Mouse (Mus musculus): ENCODE data around the gene Josd1. TPM values are rescaled to one million over a fixed set of nuclear protein-coding genes. Genes with fewer than 3 reads are reported as not detected.

The Josd1 gene
- polyA plus RNA-seq, 1 experiment from 2014 or later, result 22.3 TPM

Other genes with a start within 250 kb of the Josd1 start
- 54.0 and 70.2 TPM in 2 replicates for gene Csnk1e, start 232.4 kb downstream of the Josd1 start, polyA plus RNA-seq (2015; fragmentation: Nextera tagmentation; extraction: Ambion mirVana)
- 0.22 and 0.44 TPM in 2 replicates for gene Kcnj4, start 182.7 kb downstream of the Josd1 start, polyA plus RNA-seq (2015; fragmentation: Nextera tagmentation; extraction: Ambion mirVana)
- 69.2 and 69.8 TPM in 2 replicates for gene Kdelr3, start 171.5 kb downstream of the Josd1 start, polyA plus RNA-seq (2015; fragmentation: Nextera tagmentation; extraction: Ambion mirVana)
- 30.8 and 30.9 TPM in 2 replicates for gene Ddx17, start 141.2 kb downstream of the Josd1 start, polyA plus RNA-seq (2015; fragmentation: Nextera tagmentation; extraction: Ambion mirVana)
- gene Dmc1, start 82.8 kb downstream of the Josd1 start, polyA plus RNA-seq (2015; fragmentation: Nextera tagmentation; extraction: Ambion mirVana), result 1.3 and 1.4 TPM in 2 replicates
- gene Fam227a, start 29.0 kb downstream of the Josd1 start, polyA plus RNA-seq (2015; fragmentation: Nextera tagmentation; extraction: Ambion mirVana), result 0.75 and 1.1 TPM in 2 replicates
- 59.5 and 59.8 TPM in 2 replicates for gene Cby1, start 28.7 kb downstream of the Josd1 start, polyA plus RNA-seq (2015; fragmentation: Nextera tagmentation; extraction: Ambion mirVana)
- gene Tomm22, start 17.1 kb downstream of the Josd1 start, polyA plus RNA-seq (2015; fragmentation: Nextera tagmentation; extraction: Ambion mirVana), result 245 and 258 TPM in 2 replicates
- gene Gtpbp1, start 2.9 kb upstream of the Josd1 start, polyA plus RNA-seq (2015; fragmentation: Nextera tagmentation; extraction: Ambion mirVana), result 29.4 and 30.3 TPM in 2 replicates
- gene Sun2, start 54.6 kb upstream of the Josd1 start, polyA plus RNA-seq (2015; fragmentation: Nextera tagmentation; extraction: Ambion mirVana), result 6.2 and 7.9 TPM in 2 replicates
- 43.5 and 45.3 TPM in 2 replicates for gene Dnal4, start 89.9 kb upstream of the Josd1 start, polyA plus RNA-seq (2015; fragmentation: Nextera tagmentation; extraction: Ambion mirVana)
- 2.2 and 2.8 TPM in 2 replicates for gene Nptxr, start 116.8 kb upstream of the Josd1 start, polyA plus RNA-seq (2015; fragmentation: Nextera tagmentation; extraction: Ambion mirVana)
- not detected in 2 replicates for gene Npcd, start 146.3 kb upstream of the Josd1 start, polyA plus RNA-seq (2015; fragmentation: Nextera tagmentation; extraction: Ambion mirVana)
- gene Cbx6, start 146.8 kb upstream of the Josd1 start, polyA plus RNA-seq (2015; fragmentation: Nextera tagmentation; extraction: Ambion mirVana), result 57.0 and 59.0 TPM in 2 replicates
- 25.1 and 40.7 TPM in 2 replicates for gene Apobec3, start 203.7 kb upstream of the Josd1 start, polyA plus RNA-seq (2015; fragmentation: Nextera tagmentation; extraction: Ambion mirVana)

All from heart, embryonic 16.5 days (tissue).